Mouse (Mus musculus) lung, adult 2 months (tissue): ENCODE results near the gene Cacna1h.

Experiments used
- CTCF ChIP-seq: fragments of 200-500 bp; IDR thresholded peaks from 2 replicates; pipeline ENCODE4 v1.5.1; 2011; ENCODE audit warnings: mild to moderate bottlenecking, low read length, control low read depth; ENCODE audit not compliant: insufficient read depth
- POLR2A ChIP-seq: fragments of 200-500 bp; IDR thresholded peaks from 2 replicates; pipeline ENCODE4 v1.6.1; 2011; ENCODE audit warnings: low read depth, mild to moderate bottlenecking, control low read depth, low read length, borderline replicate concordance; ENCODE audit errors: extremely low read depth

DNA sequence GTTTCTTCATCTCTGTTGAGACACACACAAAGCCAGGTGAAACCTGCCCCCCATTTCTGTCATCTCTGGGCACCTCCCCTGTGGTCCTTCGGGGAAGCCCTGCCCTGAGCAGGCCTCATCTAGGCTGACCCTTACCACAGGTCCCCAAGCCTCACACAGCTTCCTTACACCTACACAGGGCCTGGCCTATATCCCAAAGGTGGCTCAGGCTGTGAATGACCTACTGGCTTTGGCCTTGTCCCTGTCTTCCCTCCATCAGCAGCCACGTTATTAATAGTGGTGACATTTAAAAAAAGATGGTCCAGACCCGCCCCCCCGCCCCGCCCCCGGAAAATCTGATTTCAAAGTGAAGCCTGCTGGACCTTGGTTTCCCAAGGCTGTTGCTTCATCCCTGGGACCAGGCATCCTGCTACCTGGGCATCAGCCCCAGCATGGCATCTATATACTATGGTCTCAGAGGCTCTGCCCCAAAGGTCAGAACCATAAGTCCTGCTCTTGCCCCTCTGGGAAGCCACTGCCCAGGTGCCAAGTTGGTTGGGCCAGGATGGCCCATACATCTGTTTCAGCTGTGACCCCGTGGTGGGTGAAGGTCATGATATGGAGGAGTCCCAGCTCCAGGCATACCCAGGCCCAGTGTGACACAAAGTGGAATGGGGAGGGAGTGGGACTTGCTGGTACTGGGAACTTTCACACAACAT is 25.1 kb downstream of the Cacna1h start:
- TF ChIP-seq CTCF (no peak), POLR2A (no peak)
